Mouse (Mus musculus) cortical plate, adult 2 months (tissue): ENCODE results near the gene Krtap6-1.
"Not testable (repeated sequence)": the region's sequence is repeated elsewhere in the genome, so short reads cannot be mapped to it uniquely, and the experiment has no call there.

ENCODE experiments used
- CTCF ChIP-seq: fragments of 200-500 bp; IDR thresholded peaks from 2 replicates; pipeline ENCODE4 v1.5.1; 2011; ENCODE audit warnings: mild to moderate bottlenecking, control low read depth, low read length; ENCODE audit not compliant: insufficient read depth; ENCODE audit errors: extremely low read depth
- POLR2A ChIP-seq: fragments of 200-500 bp; IDR thresholded peaks from 2 replicates; pipeline ENCODE4 v1.6.1; 2011; ENCODE audit warnings: mild to moderate bottlenecking, low read length, control low read depth; ENCODE audit not compliant: insufficient read depth; ENCODE audit errors: extremely low read depth

- not testable (repeated sequence) for TF ChIP-seq CTCF, POLR2A
These were observed 9.9 kb downstream of the Krtap6-1 start, which contains the start of gene Gm10228 for GRCm38 (mm10) chr16:89041372-89041771.
